Mouse (Mus musculus): ENCODE results near the gene Podxl2. TPM values are rescaled to one million over a fixed set of nuclear protein-coding genes. Genes with fewer than 3 reads are reported as not detected.

The Podxl2 gene
- polyA plus RNA-seq (2015; fragmentation: Nextera tagmentation; extraction: Ambion mirVana) = 44.1 and 46.1 TPM in 2 replicates

DNA sequence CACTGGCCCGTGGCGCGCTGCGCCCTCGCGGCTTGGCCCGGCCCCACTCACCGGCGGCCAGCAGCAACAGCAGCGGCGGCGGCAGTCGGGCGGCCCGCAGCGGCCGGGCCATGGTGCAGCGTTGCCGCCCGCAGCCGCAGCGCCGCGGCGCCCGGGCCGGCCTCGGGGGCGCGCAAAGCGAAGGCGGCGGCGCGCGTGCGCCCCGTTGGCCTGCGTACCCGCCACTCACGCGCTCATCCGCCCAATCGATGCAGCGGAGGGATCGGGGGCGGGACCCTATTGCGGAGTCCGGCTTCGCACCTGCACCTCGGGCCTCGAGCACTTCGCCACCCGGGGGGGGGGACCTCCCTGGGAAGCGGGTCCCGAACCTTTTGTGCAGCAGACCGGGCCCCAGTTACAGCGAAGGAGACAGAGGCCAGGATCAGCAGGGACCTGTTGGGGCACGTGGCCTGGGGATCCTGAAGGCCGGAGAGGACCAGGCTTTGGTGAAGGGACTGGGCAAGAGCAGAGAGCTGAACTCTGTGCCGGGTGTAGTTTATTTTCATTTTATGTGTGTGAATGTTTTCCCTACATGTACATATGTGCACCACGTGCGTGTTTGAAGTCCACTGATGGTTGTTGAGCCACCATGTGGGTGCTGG is at the start of gene Podxl2:
Gene Podxl2, minus strand, starts transcription at position 177 of the 641 bp plus-strand sequence.
- H3K4me3 ChIP-seq = peak within 1 kb of the TSS; percentile 81
- H3K27me3 ChIP-seq (replicated peaks) = peaks cover 35% of the 10 kb centered on the region
- no peaks in the 10 kb centered on the region for H3K36me3 ChIP-seq
- peak; percentile 49; the same call in 1 of the 2 replicates for ATAC-seq (ENCODE audit: extremely low read depth, insufficient number of reproducible peaks, low FRiP score, low TSS enrichment)
- H3K9ac ChIP-seq = peak within 1 kb of the TSS; percentile 90
- no peak within 1 kb of the TSS for H3K27ac ChIP-seq (replicated peaks)
- peaks cover 30% of the 10 kb centered on the region for H3K4me1 ChIP-seq
- WGBS = 5% methylated on average over 59 of the region's 63 CpGs
- H3K4me2 ChIP-seq = peak within 1 kb of the TSS; percentile 100
- H3K9me3 ChIP-seq = peaks cover 7% of the 10 kb centered on the region

DNA sequence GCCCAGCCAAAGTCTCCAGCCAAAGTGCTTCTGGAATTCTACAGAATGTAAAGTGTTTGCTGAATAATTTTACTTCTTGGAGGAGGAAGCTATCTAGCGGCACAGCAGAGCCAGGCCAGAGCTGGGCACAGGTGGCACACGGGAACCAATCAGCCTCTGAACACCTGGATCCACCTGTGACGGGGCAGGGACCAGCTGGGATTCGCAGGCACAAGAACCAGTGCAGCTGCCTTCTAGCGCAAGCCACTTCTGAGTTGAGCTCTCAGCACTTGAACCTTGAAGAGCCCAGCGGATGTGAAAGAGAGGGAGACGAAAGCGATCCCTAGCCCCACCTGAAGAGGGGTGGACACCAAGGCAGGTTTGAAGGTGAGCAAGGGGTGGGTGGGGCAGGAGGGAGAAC is 44.0 kb upstream of the Podxl2 start:
- H3K4me2 ChIP-seq = no peak overlapping the region
- no peaks in the 10 kb centered on the region for H3K9me3 ChIP-seq
- no peak overlapping the region for H3K27ac ChIP-seq (replicated peaks)
- H3K36me3 ChIP-seq = no peaks in the 10 kb centered on the region
- peaks cover 36% of the 10 kb centered on the region for H3K4me1 ChIP-seq
- H3K27me3 ChIP-seq (replicated peaks) = no peaks in the 10 kb centered on the region; the same call in 1 of the 2 replicates
- no peak for ATAC-seq (ENCODE audit: extremely low read depth, insufficient number of reproducible peaks, low FRiP score, low TSS enrichment)
- H3K4me3 ChIP-seq = no peak overlapping the region
- WGBS = 69% methylated on average over 8 of the region's 8 CpGs
- H3K9ac ChIP-seq = no peak overlapping the region

DNA sequence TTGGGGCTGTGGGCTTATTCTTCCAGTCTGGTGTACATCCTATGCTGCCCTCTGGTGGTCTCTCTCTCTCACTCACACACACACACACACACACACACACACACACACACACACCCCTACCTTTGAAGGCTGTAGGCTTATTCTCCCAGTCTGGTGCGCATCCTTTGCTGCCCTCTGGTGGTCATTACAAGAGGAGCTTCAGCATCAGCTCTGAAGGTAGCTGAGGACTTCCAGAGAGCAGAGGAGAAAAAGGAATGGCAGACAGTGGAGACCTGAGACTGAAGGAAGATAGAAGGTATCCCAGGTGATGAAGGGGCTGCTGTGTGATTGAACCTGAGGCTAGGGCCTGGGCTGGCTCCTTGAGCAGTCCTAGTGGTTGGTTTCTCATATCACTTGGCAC is 41.3 kb upstream of the Podxl2 start:
- no peak overlapping the region for H3K4me3 ChIP-seq
- peak; percentile 41 for ATAC-seq (ENCODE audit: extremely low read depth, insufficient number of reproducible peaks, low FRiP score, low TSS enrichment)
- 43% methylated on average over 1 of the region's 1 CpGs for WGBS
- no peak overlapping the region for H3K4me2 ChIP-seq
- no peak overlapping the region for H3K27ac ChIP-seq (replicated peaks)
- H3K4me1 ChIP-seq = peaks cover 42% of the 10 kb centered on the region
- no peaks in the 10 kb centered on the region for H3K9me3 ChIP-seq
- peaks cover 21% of the 10 kb centered on the region for H3K36me3 ChIP-seq
- H3K27me3 ChIP-seq (replicated peaks) = no peaks in the 10 kb centered on the region; the same call in 1 of the 2 replicates
- H3K9ac ChIP-seq = no peak overlapping the region

- Histone ChIP-seq H3K36me3 (peaks cover 27% of the 10 kb centered on the region), H3K27ac (replicated peaks) (peak overlapping the region; percentile 56), H3K9me3 (no peaks in the 10 kb centered on the region), H3K27me3 (replicated peaks) (no peaks in the 10 kb centered on the region; the same call in 1 of the 2 replicates), H3K4me2 (peak overlapping the region; percentile 12; the same call in 1 of the 2 replicates), H3K4me3 (no peak overlapping the region), H3K9ac (no peak overlapping the region), H3K4me1 (peaks cover 40% of the 10 kb centered on the region)
- WGBS = 25% methylated on average over 4 of the region's 4 CpGs
- peak; percentile 23; the same call in 1 of the 2 replicates for ATAC-seq (ENCODE audit: extremely low read depth, insufficient number of reproducible peaks, low FRiP score, low TSS enrichment)
These were observed 40.7 kb upstream of the Podxl2 start for GRCm38 (mm10) chr6:88915510-88915909.

GRCm38 (mm10) chr6:88914799-88915198 is 40.0 kb upstream of the Podxl2 start:
- 49% methylated on average over 5 of the region's 5 CpGs for WGBS
- Histone ChIP-seq H3K4me1 (peaks cover 33% of the 10 kb centered on the region), H3K27ac (replicated peaks) (peak overlapping the region; percentile 56), H3K9me3 (no peaks in the 10 kb centered on the region), H3K4me3 (no peak overlapping the region), H3K9ac (no peak overlapping the region), H3K4me2 (peak overlapping the region; percentile 12), H3K36me3 (peaks cover 34% of the 10 kb centered on the region), H3K27me3 (replicated peaks) (no peaks in the 10 kb centered on the region; the same call in 1 of the 2 replicates)
- ATAC-seq (ENCODE audit: extremely low read depth, insufficient number of reproducible peaks, low FRiP score, low TSS enrichment) = no peak

- Histone ChIP-seq H3K27ac (replicated peaks) (no peak overlapping the region), H3K9me3 (no peaks in the 10 kb centered on the region), H3K4me3 (no peak overlapping the region), H3K4me1 (peaks cover 29% of the 10 kb centered on the region), H3K4me2 (no peak overlapping the region), H3K9ac (no peak overlapping the region), H3K27me3 (replicated peaks) (no peaks in the 10 kb centered on the region), H3K36me3 (peaks cover 47% of the 10 kb centered on the region)
- no peak for ATAC-seq (ENCODE audit: extremely low read depth, insufficient number of reproducible peaks, low FRiP score, low TSS enrichment)
These were observed 38.6 kb upstream of the Podxl2 start for GRCm38 (mm10) chr6:88913440-88913839.

DNA sequence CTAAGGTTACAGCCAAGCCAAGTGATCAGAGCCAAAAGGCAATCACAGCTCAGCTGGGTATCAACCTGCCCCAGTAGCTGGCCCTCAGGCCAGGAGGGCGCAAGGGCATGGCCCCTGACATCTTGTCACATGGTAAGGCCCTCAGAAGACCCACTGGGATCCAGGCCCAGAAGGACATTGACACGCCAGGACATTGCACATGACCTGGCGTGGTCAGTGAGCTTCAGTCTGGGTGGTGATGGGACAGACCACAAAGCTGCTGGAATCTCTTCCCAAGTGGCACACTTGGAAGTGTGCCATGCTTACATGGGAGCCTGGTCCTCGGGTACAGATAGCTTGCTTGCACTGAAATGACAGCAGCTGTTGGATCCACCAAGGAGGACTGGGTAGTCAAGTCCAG is 38.2 kb upstream of the Podxl2 start:
- peaks cover 29% of the 10 kb centered on the region for H3K4me1 ChIP-seq
- 68% methylated on average over 4 of the region's 4 CpGs for WGBS
- H3K27me3 ChIP-seq (replicated peaks) = no peaks in the 10 kb centered on the region
- no peaks in the 10 kb centered on the region for H3K9me3 ChIP-seq
- no peak overlapping the region for H3K27ac ChIP-seq (replicated peaks)
- no peak for ATAC-seq (ENCODE audit: extremely low read depth, insufficient number of reproducible peaks, low FRiP score, low TSS enrichment)
- no peak overlapping the region for H3K4me2 ChIP-seq
- H3K4me3 ChIP-seq = no peak overlapping the region
- peaks cover 51% of the 10 kb centered on the region for H3K36me3 ChIP-seq
- H3K9ac ChIP-seq = no peak overlapping the region

DNA sequence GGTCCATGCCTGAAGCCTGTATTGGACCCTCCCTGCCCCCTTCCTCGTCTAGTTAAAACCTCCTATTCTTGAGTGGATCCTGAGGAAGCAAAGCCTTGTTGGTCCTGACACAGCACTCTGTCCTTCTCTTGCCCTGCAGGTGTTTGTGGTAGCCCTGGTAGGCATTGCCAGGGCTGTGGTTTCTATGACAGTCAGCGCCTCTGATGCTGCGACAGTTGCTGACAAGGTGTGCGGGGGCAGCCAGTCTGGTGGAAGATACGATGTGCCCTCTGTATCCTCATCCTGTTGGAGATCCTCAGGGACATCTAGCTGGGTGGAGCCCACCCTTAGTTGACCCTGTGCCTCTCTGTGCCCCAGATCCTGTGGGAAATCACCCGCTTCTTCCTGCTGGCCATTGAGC is 34.3 kb upstream of the Podxl2 start:
- 82% methylated on average over 6 of the region's 6 CpGs for WGBS

GRCm38 (mm10) chr6:88906369-88907108 is 31.7 kb upstream of the Podxl2 start:
- 15% methylated on average over 16 of the region's 16 CpGs for WGBS
- peak overlapping the region; percentile 68 for H3K9ac ChIP-seq
- no peak for ATAC-seq (ENCODE audit: extremely low read depth, insufficient number of reproducible peaks, low FRiP score, low TSS enrichment)
- no peaks in the 10 kb centered on the region for H3K27me3 ChIP-seq (replicated peaks)
- H3K4me3 ChIP-seq = 0 out of 2 replicates have a peak overlapping the region, but pooled peaks have one; percentile 11
- H3K9me3 ChIP-seq = no peaks in the 10 kb centered on the region
- peak overlapping the region; percentile 58 for H3K4me2 ChIP-seq
- peaks cover 40% of the 10 kb centered on the region for H3K36me3 ChIP-seq
- H3K4me1 ChIP-seq = peaks cover 46% of the 10 kb centered on the region
- peak overlapping the region; percentile 39; the same call in 1 of the 2 replicates for H3K27ac ChIP-seq (replicated peaks)

More for the DNA sequence above, 34.3 kb upstream of the Podxl2 start:
- Histone ChIP-seq H3K4me1 (peaks cover 42% of the 10 kb centered on the region), H3K4me2 (no peak overlapping the region), H3K27me3 (replicated peaks) (no peaks in the 10 kb centered on the region), H3K27ac (replicated peaks) (no peak overlapping the region), H3K9ac (no peak overlapping the region), H3K9me3 (no peaks in the 10 kb centered on the region), H3K36me3 (peaks cover 57% of the 10 kb centered on the region), H3K4me3 (no peak overlapping the region)
- ATAC-seq (ENCODE audit: extremely low read depth, insufficient number of reproducible peaks, low FRiP score, low TSS enrichment) = no peak

GRCm38 (mm10) chr6:88905042-88905441 is 30.2 kb upstream of the Podxl2 start:
- no peaks in the 10 kb centered on the region for H3K27me3 ChIP-seq (replicated peaks)
- H3K36me3 ChIP-seq = peaks cover 25% of the 10 kb centered on the region
- peak overlapping the region; percentile 94 for H3K4me2 ChIP-seq
- H3K9ac ChIP-seq = peak overlapping the region; percentile 10; the same call in 1 of the 2 replicates
- no peak for ATAC-seq (ENCODE audit: extremely low read depth, insufficient number of reproducible peaks, low FRiP score, low TSS enrichment)
- no peak overlapping the region for H3K4me3 ChIP-seq
- 81% methylated on average over 7 of the region's 7 CpGs for WGBS
- no peak overlapping the region for H3K27ac ChIP-seq (replicated peaks)
- H3K9me3 ChIP-seq = no peaks in the 10 kb centered on the region
- peaks cover 55% of the 10 kb centered on the region for H3K4me1 ChIP-seq

DNA sequence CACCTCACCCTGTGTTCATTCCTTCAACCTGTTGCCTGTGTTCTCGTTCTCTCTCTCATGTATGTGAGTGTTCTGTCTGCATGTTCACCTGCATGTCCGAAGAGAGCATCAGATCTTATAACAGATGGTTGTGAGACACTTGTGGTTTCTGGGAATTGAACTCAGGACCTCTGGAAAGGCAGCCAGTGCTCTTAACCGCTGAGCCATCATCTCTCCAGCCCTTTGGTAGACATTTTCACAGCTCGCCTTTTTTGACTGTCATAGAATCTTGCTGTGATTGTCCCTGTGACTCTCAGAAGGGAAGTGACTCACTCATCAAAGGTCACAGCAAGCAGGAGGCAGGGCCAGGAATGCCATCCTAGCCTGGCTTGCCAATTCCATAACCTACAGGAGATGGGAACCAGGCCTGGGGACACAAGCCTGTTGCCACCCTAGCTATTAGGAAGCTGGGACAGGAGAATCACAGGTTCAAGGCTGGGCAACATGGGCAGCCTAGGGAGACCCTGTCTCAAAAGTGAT is 29.7 kb upstream of the Podxl2 start:
- H3K4me1 ChIP-seq = peaks cover 55% of the 10 kb centered on the region
- H3K9me3 ChIP-seq = no peaks in the 10 kb centered on the region
- no peak overlapping the region; the same call in 1 of the 2 replicates for H3K27ac ChIP-seq (replicated peaks)
- H3K36me3 ChIP-seq = peaks cover 20% of the 10 kb centered on the region
- 70% methylated on average over 4 of the region's 4 CpGs for WGBS
- H3K27me3 ChIP-seq (replicated peaks) = no peaks in the 10 kb centered on the region
- peak overlapping the region; percentile 94 for H3K4me2 ChIP-seq
- H3K4me3 ChIP-seq = peak overlapping the region; percentile 91; the same call in 1 of the 2 replicates
- no peak for ATAC-seq (ENCODE audit: extremely low read depth, insufficient number of reproducible peaks, low FRiP score, low TSS enrichment)
- H3K9ac ChIP-seq = no peak overlapping the region
